Mouse (Mus musculus) lung, embryonic 14.5 days (tissue): Measurements from ENCODE around the gene Notch2. TPM values are rescaled to one million over a fixed set of nuclear protein-coding genes. Genes with fewer than 3 reads are reported as not detected.

Experiments used
- ATAC-seq: fragments of 200-750 bp; cut with Nextera tagmentation; 2 replicates; pipeline ENCODE4 v1.8.0; 2017; ENCODE audit warnings: mild to moderate bottlenecking, moderate TSS enrichment, moderate library complexity; ENCODE audit not compliant: insufficient read depth
- DNase-seq: peaks from one replicate; pipeline ENCODE4 v3.0.0-alpha.2; 2015
- H3K27ac ChIP-seq: fragments of 300-500 bp; sonication (generic); 2 replicates; pipeline ENCODE4 v1.5.1; 2014; ENCODE audit warnings: low read depth, mild to moderate bottlenecking, moderate library complexity
- H3K27me3 ChIP-seq: fragments of 300-500 bp; sonication (generic); 2 replicates; pipeline ENCODE4 v1.6.1; 2014; ENCODE audit warnings: low read length, control low read depth; ENCODE audit not compliant: insufficient read depth
- H3K36me3 ChIP-seq: fragments of 300-500 bp; sonication (generic); 2 replicates; pipeline ENCODE4 v1.6.1; 2014; ENCODE audit warnings: control low read depth; ENCODE audit not compliant: insufficient read depth
- H3K4me1 ChIP-seq: fragments of 300-500 bp; sonication (generic); 2 replicates; pipeline ENCODE4 v1.6.1; 2014; ENCODE audit warnings: antibody characterized with exemption, control low read depth; ENCODE audit not compliant: insufficient read depth
- H3K4me2 ChIP-seq: fragments of 300-500 bp; sonication (generic); 2 replicates; pipeline ENCODE4 v1.6.1; 2014; ENCODE audit warnings: mild to moderate bottlenecking
- H3K4me3 ChIP-seq: fragments of 300-500 bp; sonication (generic); 2 replicates; pipeline ENCODE4 v1.5.1; 2014; ENCODE audit warnings: low read depth, low read length
- H3K9ac ChIP-seq: fragments of 300-500 bp; sonication (generic); 2 replicates; pipeline ENCODE4 v1.6.1; 2014
- H3K9me3 ChIP-seq: fragments of 300-500 bp; sonication (generic); 2 replicates; pipeline ENCODE4 v1.6.1; 2016; ENCODE audit warnings: low read depth, low read length, control low read depth
- CTCF ChIP-seq: IDR thresholded peaks from 2 replicates; pipeline ENCODE4 v1.5.1; 2016; ENCODE audit warnings: antibody characterized with exemption, low read depth
- WGBS: fragments of 180-500 bp; shearing (Covaris S2); extraction: QIAGEN DNeasy Blood & Tissue Kit; methylation state at CpG from one replicate; pipeline ENCODE4 v1.1.7; 2014; 5-methylcytosine and 5-hydroxymethylcytosine counted together
- polyA plus RNA-seq: library from polyadenylated mRNA; unstranded; fragments of >200 nt; fragmentation: Nextera tagmentation; extraction: Ambion mirVana; gene quantifications from 2 replicates; pipeline ENCODE4 v1.2.1, GENCODE M21; 2014

Notch2 gene
- polyA plus RNA-seq, 1 experiment from 2014 or later = 43.8 TPM

DNA sequence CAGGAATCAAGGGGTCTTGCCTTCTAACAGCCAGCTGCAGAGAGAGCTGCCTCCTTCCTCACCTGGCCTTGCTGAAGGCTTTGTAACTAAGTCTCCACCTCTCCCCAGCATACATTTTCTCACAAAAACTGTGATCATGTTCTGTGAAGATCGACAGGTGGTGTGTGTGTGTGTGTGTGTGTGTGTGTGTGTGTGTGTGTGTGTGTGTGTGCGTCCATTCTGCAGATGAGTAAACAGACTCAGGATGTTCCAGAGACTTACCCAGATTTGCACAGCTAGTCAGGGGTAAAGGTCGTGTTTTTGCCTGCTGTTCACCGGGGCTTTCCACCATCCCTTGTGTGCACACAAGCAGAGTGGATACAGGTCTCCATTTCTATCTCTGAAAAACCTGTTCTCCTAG, 40.6 kb upstream of the Notch2 start:
- Histone ChIP-seq H3K27me3 (no peaks in the 10 kb centered on the region), H3K4me2 (no peak overlapping the region), H3K4me1 (peaks cover 37% of the 10 kb centered on the region), H3K27ac (peak overlapping the region; percentile 22; the same call in 1 of the 2 replicates), H3K9me3 (no peaks in the 10 kb centered on the region), H3K4me3 (no peak overlapping the region), H3K36me3 (no peaks in the 10 kb centered on the region), H3K9ac (no peak overlapping the region)
- TF ChIP-seq CTCF = no peak
- no peak for DNase-seq
- WGBS = 15% methylated on average over 4 of the region's 4 CpGs
- ATAC-seq = no peak

DNA sequence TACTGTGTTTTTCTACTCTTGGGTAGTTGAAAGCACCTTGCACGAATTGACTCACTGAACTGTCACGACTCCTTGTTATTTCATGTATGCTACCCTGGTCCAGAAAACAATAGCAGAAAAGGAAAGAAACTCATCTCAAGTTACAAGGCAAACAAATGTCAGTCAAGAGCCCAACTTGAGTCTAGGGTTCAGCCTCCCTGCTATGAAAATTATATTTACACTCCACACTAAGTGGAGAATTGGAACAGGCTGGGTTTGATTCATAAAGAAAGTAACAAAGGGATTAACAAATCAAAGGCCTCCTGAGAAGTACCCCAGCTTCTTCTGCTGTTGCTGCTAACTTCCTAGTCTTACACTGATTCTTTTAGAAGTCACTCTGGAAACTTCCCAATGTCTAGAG, 40.0 kb upstream of the Notch2 start:
- Histone ChIP-seq H3K36me3 (no peaks in the 10 kb centered on the region), H3K4me2 (no peak overlapping the region), H3K4me3 (no peak overlapping the region), H3K27ac (peak overlapping the region; percentile 22), H3K9me3 (no peaks in the 10 kb centered on the region), H3K27me3 (no peaks in the 10 kb centered on the region), H3K4me1 (peaks cover 37% of the 10 kb centered on the region), H3K9ac (no peak overlapping the region)
- peak; percentile 64 for DNase-seq
- no peak for ATAC-seq
- TF ChIP-seq CTCF = no peak
- WGBS = 11% methylated on average over 2 of the region's 2 CpGs

DNA sequence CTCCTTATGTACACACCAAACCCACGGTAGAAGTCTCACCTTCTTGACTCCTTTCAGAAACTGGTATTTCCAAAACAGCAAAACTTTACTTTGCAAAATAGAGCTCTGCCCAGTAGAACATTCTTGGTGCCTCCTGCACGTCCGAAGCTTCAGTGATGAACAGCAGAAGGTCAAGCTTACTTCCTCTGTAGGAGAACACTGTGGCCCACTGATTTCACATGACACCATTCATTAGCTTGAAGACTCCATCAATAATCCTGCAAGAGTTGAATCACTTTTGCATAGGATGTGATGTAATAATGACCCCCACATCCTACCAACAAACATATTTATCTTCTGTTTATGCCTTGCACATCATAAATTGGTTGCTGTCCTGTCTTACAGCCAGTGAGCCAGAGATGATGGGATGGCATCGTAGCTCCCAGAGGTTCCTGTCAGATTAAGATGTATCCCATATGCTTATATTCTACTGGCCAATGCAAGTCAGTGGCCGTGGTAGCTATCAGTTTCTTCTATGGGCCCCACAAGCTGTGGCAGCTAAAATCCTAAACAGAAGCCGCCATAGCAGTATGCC, 39.0 kb upstream of the Notch2 start:
- WGBS = 28% methylated on average over 6 of the region's 6 CpGs
- TF ChIP-seq CTCF = no peak

DNA sequence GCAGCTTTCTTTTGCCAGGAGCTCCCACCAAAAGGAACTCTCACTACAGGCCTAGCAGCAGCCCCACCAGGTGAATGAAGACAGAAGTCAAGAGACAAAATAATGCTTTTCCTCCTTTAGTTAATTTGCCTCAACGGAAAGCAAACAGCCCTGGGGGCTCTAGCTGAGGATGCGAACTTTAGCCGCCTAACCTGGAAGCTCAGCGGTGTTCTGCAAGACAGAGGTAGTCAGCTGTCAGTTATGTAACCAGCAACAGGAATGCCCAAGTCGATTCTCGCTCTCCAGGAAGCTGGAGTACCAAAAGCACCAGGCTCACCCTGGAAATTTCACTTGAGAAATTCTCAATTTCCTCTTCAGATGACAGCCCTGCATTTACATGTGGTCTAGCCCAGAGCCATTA, 36.6 kb upstream of the Notch2 start:
- Histone ChIP-seq H3K4me3 (no peak overlapping the region), H3K36me3 (no peaks in the 10 kb centered on the region), H3K9me3 (no peaks in the 10 kb centered on the region), H3K4me1 (peaks cover 29% of the 10 kb centered on the region), H3K9ac (no peak overlapping the region), H3K27me3 (no peaks in the 10 kb centered on the region), H3K27ac (no peak overlapping the region), H3K4me2 (no peak overlapping the region)
- no peak for TF ChIP-seq CTCF
- ATAC-seq (no peak), DNase-seq (no peak)
- 59% methylated on average over 6 of the region's 6 CpGs for WGBS

More for the DNA sequence above, 39.0 kb upstream of the Notch2 start:
- H3K4me1 ChIP-seq = peaks cover 37% of the 10 kb centered on the region
- H3K9ac ChIP-seq = no peak overlapping the region
- H3K9me3 ChIP-seq = no peaks in the 10 kb centered on the region
- H3K4me2 ChIP-seq = no peak overlapping the region
- peak; percentile 81 for ATAC-seq
- H3K27ac ChIP-seq = peak overlapping the region; percentile 22
- H3K36me3 ChIP-seq = no peaks in the 10 kb centered on the region
- H3K4me3 ChIP-seq = no peak overlapping the region
- H3K27me3 ChIP-seq = no peaks in the 10 kb centered on the region
- peak; percentile 87 for DNase-seq

DNA sequence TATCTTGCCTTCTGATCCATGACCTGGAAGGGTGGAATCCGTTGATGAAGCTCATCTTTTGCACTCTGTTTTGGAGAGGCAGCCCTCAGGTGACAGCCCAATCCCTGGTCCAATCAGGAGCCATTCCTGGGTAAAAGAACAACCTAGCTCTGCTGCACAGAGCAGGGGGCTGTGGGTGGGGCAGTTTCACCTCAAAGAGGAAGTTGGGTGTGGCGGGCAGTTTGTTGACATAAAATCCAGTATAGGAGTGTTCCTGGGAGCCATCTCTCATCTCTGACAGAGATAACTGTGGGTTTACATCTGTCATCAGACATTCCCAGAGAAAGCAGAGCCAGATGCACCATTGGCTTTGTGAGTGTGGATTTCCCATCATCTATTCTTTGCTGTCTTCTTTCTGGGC, 34.6 kb upstream of the Notch2 start:
- DNase-seq (no peak), ATAC-seq (no peak)
- Histone ChIP-seq H3K4me1 (peaks cover 17% of the 10 kb centered on the region; the same call in 1 of the 2 replicates), H3K27ac (no peak overlapping the region), H3K4me3 (no peak overlapping the region), H3K9ac (no peak overlapping the region), H3K27me3 (no peaks in the 10 kb centered on the region), H3K9me3 (no peaks in the 10 kb centered on the region), H3K36me3 (no peaks in the 10 kb centered on the region), H3K4me2 (no peak overlapping the region)
- WGBS = 75% methylated on average over 2 of the region's 2 CpGs
- no peak for TF ChIP-seq CTCF

DNA sequence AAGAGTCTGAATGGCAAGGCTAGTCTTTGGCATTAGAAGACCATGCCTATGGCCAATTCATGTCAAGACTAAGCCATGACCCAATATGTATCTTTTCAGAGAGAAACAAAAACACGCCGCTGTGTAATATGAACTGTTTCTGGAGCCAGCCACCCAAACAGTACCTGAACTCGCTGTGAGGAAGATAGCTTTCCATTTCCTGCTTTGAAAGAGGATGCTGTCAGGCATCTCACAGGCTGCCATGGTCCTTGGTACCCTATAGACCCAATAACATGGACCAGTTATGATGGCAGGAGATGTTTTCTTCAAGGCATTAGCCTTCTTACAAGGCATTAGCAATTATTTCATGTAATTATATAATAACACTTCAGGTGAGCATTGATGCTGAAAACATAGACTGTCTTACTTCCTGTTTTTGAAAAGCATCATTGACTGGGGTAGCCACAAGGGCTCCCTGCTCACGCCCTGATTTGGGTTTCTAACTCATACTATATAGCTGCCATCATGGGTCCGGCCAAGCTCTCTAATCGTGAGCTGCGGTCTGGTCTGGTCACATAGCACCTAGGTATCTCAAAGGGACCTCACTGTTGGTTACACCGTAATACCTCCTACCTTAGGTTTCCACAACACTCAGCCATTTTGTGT, 32.5 kb upstream of the Notch2 start:
- no peaks in the 10 kb centered on the region for H3K36me3 ChIP-seq
- ATAC-seq (no peak), DNase-seq (no peak)
- H3K4me1 ChIP-seq = peaks cover 12% of the 10 kb centered on the region; the same call in 1 of the 2 replicates
- WGBS = 91% methylated on average over 8 of the region's 8 CpGs
- TF ChIP-seq CTCF = no peak
- no peaks in the 10 kb centered on the region for H3K9me3 ChIP-seq
- no peaks in the 10 kb centered on the region for H3K27me3 ChIP-seq
- H3K9ac ChIP-seq = no peak overlapping the region
- no peak overlapping the region for H3K27ac ChIP-seq
- H3K4me3 ChIP-seq = no peak overlapping the region
- no peak overlapping the region for H3K4me2 ChIP-seq

DNA sequence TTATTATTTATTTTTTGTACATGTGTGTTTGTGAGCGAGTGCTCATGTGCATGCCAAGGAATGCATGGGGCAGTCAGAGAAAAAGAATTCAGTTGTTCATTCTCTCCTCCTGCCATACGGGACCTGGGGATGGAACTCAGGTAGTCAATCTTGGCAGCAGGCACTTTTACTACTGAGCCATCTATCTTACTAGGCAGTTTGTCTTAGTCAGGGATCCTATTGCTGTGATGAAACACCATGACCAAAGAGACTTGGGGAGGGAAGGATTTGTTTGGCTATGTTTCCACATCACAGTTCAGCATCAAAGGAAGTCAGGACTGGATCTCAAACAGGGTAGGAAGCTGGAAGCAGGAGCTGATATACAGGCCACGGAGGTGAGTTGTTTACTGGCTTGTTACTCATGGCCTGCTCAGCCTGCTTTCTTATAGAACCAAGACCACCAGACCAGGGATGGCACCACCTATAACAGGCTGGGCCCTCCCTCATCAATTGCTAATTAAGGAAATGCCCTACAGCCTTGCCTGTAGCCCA, 31.9 kb upstream of the Notch2 start:
- Histone ChIP-seq H3K4me3 (no peak overlapping the region), H3K27ac (no peak overlapping the region), H3K4me2 (no peak overlapping the region), H3K4me1 (0 out of 2 replicates have a peak, but pooled peaks cover 6% of the 10 kb centered on the region), H3K9me3 (no peaks in the 10 kb centered on the region), H3K27me3 (no peaks in the 10 kb centered on the region), H3K36me3 (no peaks in the 10 kb centered on the region), H3K9ac (no peak overlapping the region)
- TF ChIP-seq CTCF = no peak
- ATAC-seq = no peak
- no peak for DNase-seq
- WGBS = 55% methylated on average over 3 of the region's 3 CpGs
